16 mouse cellular contexts compared by ENCODE assay signal in the genomic region with DNA sequence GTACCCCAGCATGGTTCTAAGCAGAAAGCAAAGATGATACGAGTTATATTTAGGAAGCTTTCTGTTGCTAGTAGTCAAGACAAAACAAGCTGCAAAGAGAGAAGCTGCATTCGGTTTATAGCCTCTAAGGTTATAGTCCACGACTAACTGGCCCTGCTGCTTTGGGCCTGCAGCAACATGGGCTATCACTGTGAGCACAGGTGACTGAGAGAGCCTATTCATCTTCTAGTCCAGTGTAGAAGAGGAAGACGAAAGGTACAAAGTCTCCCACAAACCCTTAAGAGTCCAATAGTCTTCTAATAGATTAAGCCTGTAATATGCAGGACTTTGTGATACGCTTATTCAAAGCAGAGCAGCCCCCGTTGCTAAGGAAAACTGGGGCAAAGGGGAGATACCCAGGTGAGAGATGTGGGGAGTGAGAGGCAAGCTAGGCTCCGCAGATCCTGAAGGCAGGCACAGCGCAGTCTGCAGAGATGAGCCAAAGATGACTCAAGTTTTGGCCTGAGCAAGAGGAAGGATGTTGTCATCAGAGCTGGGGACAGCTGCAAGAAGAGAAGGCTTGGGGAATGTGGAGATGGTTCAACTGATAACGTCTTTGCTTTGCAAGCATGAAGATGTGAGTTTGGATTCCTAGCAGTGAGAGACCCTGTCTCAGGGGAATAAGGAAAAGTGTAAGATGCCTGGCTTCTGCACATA.
A peak's percentile ranks its signal among the peaks of the same experiment; 100 is the strongest.
DNase-seq lines count a peak whose midpoint lies in the region; TF ChIP-seq lines count a peak whose summit lies in the region.
"Had no signal": no experiment of that assay in that cellular context is flagged by ENCODE, and none has a peak within 500 bp of the region (broad histone marks: within the 10 kb centered on the region; RNA-seq: fewer than 3 reads in every experiment).

No protein-coding gene starts in this region.

- H3K4me1 ChIP-seq in small intestine, adult 2 months (ENCODE audit: control insufficient read depth, insufficient read depth, insufficient read length, low read length) = peaks cover 12% of the 10 kb centered on the region
- H3K4me1 ChIP-seq: heart, embryonic 13.5 days had no signal

- H3K36me3 ChIP-seq in small intestine, adult 2 months (ENCODE audit: control insufficient read depth, insufficient read depth, low read length) = no peaks in the 10 kb centered on the region
- H3K36me3 ChIP-seq: heart, embryonic 13.5 days; neural tube, embryonic 15.5 days had no signal

- no peak overlapping the region for H3K4me3 ChIP-seq in small intestine, adult 2 months (ENCODE audit: low read depth, low read length)
- H3K4me3 ChIP-seq: heart, embryonic 13.5 days; neural tube, embryonic 15.5 days had no signal

- peak; percentile 42 for DNase-seq in adrenal gland, postnatal 14 days
- no peak for DNase-seq in adrenal gland, adult 18-20 months (ENCODE audit: low spot score in 2 of 2)
- peak; percentile 22 for DNase-seq in heart, postnatal 4 days
- DNase-seq in heart, postnatal 14 days = no peak
- DNase-seq in right cerebral cortex, adult 18-20 months = peak; percentile 78
- no peak for DNase-seq in right cerebral cortex, postnatal 4 days
- DNase-seq in retina, embryonic 14.5 days (ENCODE audit: low spot score) = no peak
- DNase-seq: layer of hippocampus, postnatal 36 days; right cerebral cortex, postnatal 14 days; thymus, postnatal 36 days had no signal

- H3K27me3 ChIP-seq in small intestine, adult 2 months (ENCODE audit: control insufficient read depth, insufficient read depth, low read length) = no peaks in the 10 kb centered on the region
- H3K27me3 ChIP-seq: neural tube, embryonic 15.5 days had no signal

- peak overlapping the region; percentile 53; the same call in 1 of the 2 replicates for H3K27ac ChIP-seq in small intestine, adult 2 months (ENCODE audit: insufficient read depth, low read depth, low read length)
- H3K27ac ChIP-seq: heart, embryonic 13.5 days; hindbrain, embryonic 14.5 days; kidney, postnatal 0 days; macrophage; neural tube, embryonic 15.5 days had no signal

- TF ChIP-seq POLR2A in small intestine, adult 2 months (IDR thresholded peaks at IDR 0.05; ENCODE audit: low read depth, low read length) = no peak

- no peak for TF ChIP-seq CTCF in small intestine, adult 2 months (IDR thresholded peaks at IDR 0.05; ENCODE audit: extremely low read depth, insufficient read length, insufficient replicate concordance, low read depth, low read length)

- intact Hi-C loops in heart, postnatal 14 days (cut with DNase I) = loop anchor here (5.0 kb wide), 1 partner anchor 43 kb away; no protein-coding TSS in a partner anchor

- 30% methylated on average over 9 of the region's 9 CpGs for WGBS in small intestine, adult 2 months

Comparison
In these comparisons a context has a peak if more than half of its experiments do, and no peak if none do; other contexts are left out.
1. DNase-seq: peak in adrenal gland, postnatal 14 days (single experiment), heart, postnatal 4 days (single experiment) and right cerebral cortex, adult 18-20 months (single experiment); none in adrenal gland, adult 18-20 months (0 of 2), heart, postnatal 14 days (0 of 2), right cerebral cortex, postnatal 4 days (single experiment) and retina, embryonic 14.5 days (single experiment).